Mouse (Mus musculus) brain, adult 2 months (tissue): ENCODE measurements at regions not wholly inside any gene's neighbourhood (a gene's known extent, or its start where the extent isn't known, plus 50 kb on each side); places are given as distances from the start of the nearest gene placed in this dataset.

Experiments
- DNase-seq: peaks from one replicate; pipeline ENCODE4 v3.0.0; 2011; ENCODE audit warnings: low read depth, low spot score

- no peak for DNase-seq
These were observed 67.8 kb downstream of the Nkx6-1 start for GRCm38 (mm10) chr5:101596996-101597395.

GRCm38 (mm10) chr5:101591236-101591635, 73.6 kb downstream of the Nkx6-1 start:
- no peak for DNase-seq

GRCm38 (mm10) chr5:101590341-101591124, 74.3 kb downstream of the Nkx6-1 start:
- DNase-seq: no peak

- no peak for DNase-seq
These were observed 91.8 kb downstream of the Nkx6-1 start for GRCm38 (mm10) chr5:101572966-101573365.

- DNase-seq: peak; percentile 8
These were observed 99.0 kb downstream of the Nkx6-1 start for GRCm38 (mm10) chr5:101565770-101566169.

GRCm38 (mm10) chr5:101560366-101560765, 104.4 kb downstream of the Nkx6-1 start:
- DNase-seq: no peak

- DNase-seq: peak; percentile 55
These were observed 106.4 kb downstream of the Nkx6-1 start for GRCm38 (mm10) chr5:101558279-101558987.

- no peak for DNase-seq
These were observed 107.6 kb downstream of the Nkx6-1 start for GRCm38 (mm10) chr5:101557156-101557555.

- DNase-seq: no peak
These were observed 121.5 kb downstream of the Nkx6-1 start for GRCm38 (mm10) chr5:101543326-101543725.

GRCm38 (mm10) chr5:101539818-101540217, 125.0 kb downstream of the Nkx6-1 start:
- DNase-seq: no peak

GRCm38 (mm10) chr5:101539254-101539549, 125.6 kb downstream of the Nkx6-1 start:
- no peak for DNase-seq

- DNase-seq: no peak
These were observed 126.2 kb downstream of the Nkx6-1 start for GRCm38 (mm10) chr5:101538410-101539253.

GRCm38 (mm10) chr5:101537518-101538380, 127.0 kb downstream of the Nkx6-1 start:
- no peak for DNase-seq

GRCm38 (mm10) chr5:101535451-101535850, 129.3 kb downstream of the Nkx6-1 start:
- DNase-seq: no peak

GRCm38 (mm10) chr5:101525346-101525745, 139.4 kb downstream of the Nkx6-1 start:
- DNase-seq: no peak

GRCm38 (mm10) chr5:101524670-101525069, 140.1 kb downstream of the Nkx6-1 start:
- no peak for DNase-seq

GRCm38 (mm10) chr5:101523902-101524301, 140.9 kb downstream of the Nkx6-1 start:
- DNase-seq: no peak

GRCm38 (mm10) chr5:101523490-101523889, 141.3 kb downstream of the Nkx6-1 start:
- DNase-seq: no peak

GRCm38 (mm10) chr5:101520935-101521655, 143.7 kb downstream of the Nkx6-1 start:
- DNase-seq: no peak

- no peak for DNase-seq
These were observed 145.8 kb downstream of the Nkx6-1 start for GRCm38 (mm10) chr5:101518791-101519547.
